Mouse (Mus musculus) spleen, postnatal 4 days (tissue): ENCODE measurements around the gene Stfa1.
"Not testable (repeated sequence)": the region's sequence is repeated elsewhere in the genome, so short reads cannot be mapped to it uniquely, and the experiment has no call there.

ENCODE experiments used
- DNase-seq, 2 experiments: peaks; one replicate each; pipeline ENCODE4 v3.0.0; 2022; ENCODE audit warnings: low spot score in 2 of 2

The Stfa1 gene

GRCm38 (mm10) chr16:36276796-36277195 is at the start of gene Stfa1:
Gene Stfa1 (plus strand): TSS chr16:36276951.
- DNase-seq: peak; percentile 31 to 65

DNA sequence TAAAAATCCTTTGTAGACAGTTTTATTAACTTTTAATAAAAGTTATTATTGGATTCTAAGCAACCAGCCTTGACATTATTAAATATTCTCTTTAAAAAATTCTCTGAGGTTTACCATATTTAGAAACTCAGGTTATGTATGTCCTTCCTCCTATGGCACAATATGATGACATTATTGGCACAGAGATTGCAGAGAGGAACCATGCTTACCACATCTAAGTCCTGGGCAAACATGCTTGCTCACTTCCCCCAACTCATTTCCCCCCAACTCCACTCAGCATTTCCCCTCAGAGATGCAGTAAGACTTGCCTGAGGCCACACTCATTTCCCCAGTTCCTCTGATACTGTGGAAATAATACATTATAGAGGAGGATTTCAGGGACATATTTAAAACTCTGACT is 16.2 kb upstream of the Stfa1 start:
- peak in 1 of 2 experiments; percentile 13 for DNase-seq

GRCm38 (mm10) chr16:36289140-36289539 is 12.4 kb downstream of the Stfa1 start:
- no peak for DNase-seq

- DNase-seq: no peak
Observed at GRCm38 (mm10) chr16:36307631-36308030, 30.9 kb downstream of the Stfa1 start.

DNA sequence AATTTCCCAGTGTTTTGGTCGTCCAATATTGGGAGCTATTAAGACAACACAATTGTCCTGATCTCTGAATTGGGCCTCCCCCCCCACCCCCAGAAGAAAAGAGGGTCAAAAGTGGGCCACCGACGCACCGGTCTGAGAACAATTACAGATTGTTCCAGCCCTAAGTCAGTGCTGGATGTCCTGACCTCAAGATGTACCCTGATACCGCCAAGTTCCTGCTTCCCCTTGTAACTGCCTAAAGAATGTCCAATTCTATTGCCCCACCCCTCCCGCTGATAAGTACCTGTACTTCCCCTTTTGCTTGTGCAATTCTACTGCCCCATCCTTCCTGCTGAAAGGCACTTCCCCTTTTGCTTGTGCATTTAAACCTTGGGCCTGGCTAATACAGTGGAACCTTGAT is 39.4 kb downstream of the Stfa1 start:
- DNase-seq: not testable (repeated sequence)

DNA sequence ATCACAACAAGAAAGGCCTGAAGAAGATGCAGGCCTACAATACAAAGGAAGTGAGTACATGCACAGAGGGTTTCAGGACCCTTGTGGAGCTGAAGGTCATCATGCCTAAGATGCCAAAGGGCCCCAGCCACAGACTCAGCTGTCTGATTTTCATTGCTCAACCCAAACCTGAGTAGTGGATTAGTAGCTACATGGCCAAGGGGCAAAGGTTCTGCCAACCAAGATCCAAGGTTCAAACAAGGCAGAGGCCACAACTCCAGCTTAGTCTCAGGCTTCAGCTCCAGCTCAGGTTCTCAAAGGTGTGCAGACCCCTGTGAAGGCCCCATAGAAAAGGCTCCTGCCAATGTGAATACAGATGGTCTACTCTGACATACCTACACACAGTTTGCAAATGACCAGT is 42.5 kb downstream of the Stfa1 start:
- no peak for DNase-seq

DNA sequence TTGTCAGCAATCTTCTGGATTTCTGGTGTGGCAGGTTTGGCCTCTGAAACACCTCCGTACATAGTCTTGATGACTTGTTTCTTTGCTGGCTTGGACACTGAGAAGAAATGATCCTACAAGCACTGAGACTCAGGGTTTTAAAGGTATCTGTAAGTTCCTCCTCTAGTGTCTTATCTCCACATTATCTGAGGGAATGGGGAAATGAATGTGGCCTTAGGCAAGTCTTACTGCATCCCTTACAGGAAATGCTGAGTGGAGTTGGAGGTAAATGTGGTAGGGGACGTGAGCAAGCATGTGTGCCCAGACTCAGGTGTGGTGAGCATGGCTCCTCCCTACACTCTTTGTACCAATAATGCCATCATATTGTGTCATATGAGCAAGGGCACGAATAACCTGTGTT is 57.5 kb downstream of the Stfa1 start, which contains the start of gene BC117090:
BC117090 (minus strand) TSS at position 101 of the 400 bp plus-strand sequence.
- no peak for DNase-seq
